Mouse (Mus musculus): ENCODE measurements around the gene Spn.

- TF ChIP-seq CTCF (IDR thresholded peaks at IDR 0.05; ENCODE audit: extremely low read depth, insufficient read depth, low read length) (peak; percentile 75), POLR2A (IDR thresholded peaks at IDR 0.05; ENCODE audit: extremely low read depth, insufficient read depth, low read length) (no peak)
These were observed 32.9 kb downstream of the Spn start for GRCm38 (mm10) chr7:127104560-127105332.

Data from cortical plate, adult 2 months (tissue).